Mouse (Mus musculus) embryo, embryonic 10.5 days (tissue): ENCODE results near the gene Nek8.
"Not testable (repeated sequence)": the region's sequence is repeated elsewhere in the genome, so short reads cannot be mapped to it uniquely, and the experiment has no call there.

Experiments used
- DNase-seq: peaks from one replicate; pipeline ENCODE4 v3.0.0-alpha.2; 2015; ENCODE audit warnings: low spot score

Nek8 gene

DNA sequence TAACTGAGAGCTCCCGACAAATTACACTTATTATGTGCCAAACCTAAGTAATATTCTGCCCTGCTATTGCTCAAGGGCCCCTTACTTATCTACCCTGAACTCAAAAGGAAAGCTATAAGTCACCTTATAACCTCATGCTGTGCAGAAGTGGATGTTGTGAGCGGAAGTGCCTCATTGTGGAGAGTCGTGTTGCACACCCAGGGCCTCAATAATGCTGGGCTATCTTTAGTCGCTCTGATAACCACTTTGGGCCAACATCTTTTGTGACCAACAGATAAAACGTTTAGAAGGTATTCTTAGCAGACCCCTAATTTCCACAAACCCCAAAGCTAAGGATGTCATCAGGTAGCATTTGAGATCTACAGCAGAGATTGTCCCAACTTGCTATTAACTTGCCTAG is 35.8 kb downstream of the Nek8 start:
- DNase-seq: no peak

DNA sequence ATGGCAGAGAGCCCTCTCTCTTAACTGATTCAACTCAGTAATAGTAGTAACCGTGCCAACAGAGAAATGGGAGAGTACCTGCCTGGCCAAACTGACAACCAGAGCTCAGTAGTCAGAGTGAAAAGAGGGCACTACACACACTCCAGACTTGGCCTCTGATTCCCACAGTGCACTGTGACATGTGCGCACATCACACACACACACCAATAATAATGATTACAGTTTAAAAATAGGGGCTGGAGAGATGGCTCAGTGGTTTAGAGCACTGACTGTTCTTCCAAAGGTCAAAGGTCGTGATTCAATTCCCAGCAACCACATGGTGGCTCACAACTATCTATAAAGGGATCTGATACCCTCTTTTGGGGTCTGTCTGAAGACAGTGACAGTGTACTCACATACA is 38.5 kb downstream of the Nek8 start:
- no peak for DNase-seq

- no peak for DNase-seq
Observed at GRCm38 (mm10) chr11:78137584-78137983, 38.9 kb downstream of the Nek8 start.

DNA sequence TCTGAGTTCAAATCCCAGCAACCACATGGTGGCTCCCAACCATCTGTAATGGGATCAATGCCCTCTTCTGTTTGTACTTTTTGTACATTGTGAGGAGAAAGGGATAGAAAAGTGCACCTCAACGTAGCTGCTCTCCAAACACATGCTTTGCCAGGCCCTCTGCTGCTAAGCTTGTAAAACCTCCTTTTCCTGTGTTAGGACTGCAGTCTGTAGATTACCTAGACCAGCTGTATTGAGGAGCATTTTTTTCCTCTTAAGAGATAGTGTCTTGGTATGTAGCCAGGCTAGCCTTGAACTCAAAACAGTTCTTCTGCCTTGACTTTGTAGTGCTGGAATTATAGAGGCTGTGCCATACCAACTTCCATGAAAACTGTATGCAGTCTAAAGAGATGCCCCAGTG is 40.3 kb downstream of the Nek8 start:
- DNase-seq: no peak

- DNase-seq: not testable (repeated sequence)
Observed at GRCm38 (mm10) chr11:78135314-78135713, 41.2 kb downstream of the Nek8 start.

- DNase-seq: no peak
Observed at GRCm38 (mm10) chr11:78134344-78134743, 42.1 kb downstream of the Nek8 start.

GRCm38 (mm10) chr11:78133915-78134314 is 42.6 kb downstream of the Nek8 start:
- DNase-seq: no peak

DNA sequence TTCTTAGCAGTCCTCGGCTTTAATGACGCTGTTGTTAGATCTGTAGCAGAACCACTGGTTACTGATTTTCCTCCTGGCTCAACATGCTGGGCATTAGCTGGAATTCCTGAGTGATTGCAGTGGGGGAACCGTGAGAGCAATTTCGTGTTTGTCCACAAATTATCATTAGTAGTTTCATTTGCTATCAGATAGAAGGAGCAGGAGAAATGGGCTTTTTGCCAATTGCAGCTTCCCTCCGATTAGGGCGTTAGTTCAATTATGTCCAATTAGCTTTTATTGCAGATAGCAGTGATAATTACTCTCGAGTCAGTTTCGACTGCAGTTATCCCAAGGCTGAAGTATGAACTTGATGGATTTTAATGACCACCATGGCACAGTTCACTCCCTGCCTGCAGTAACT is 47.0 kb downstream of the Nek8 start:
- no peak for DNase-seq

GRCm38 (mm10) chr11:78126739-78127138 is 49.7 kb downstream of the Nek8 start:
- no peak for DNase-seq

GRCm38 (mm10) chr11:78125691-78126090 is 50.8 kb downstream of the Nek8 start:
- DNase-seq: no peak

- no peak for DNase-seq
Observed at GRCm38 (mm10) chr11:78123782-78124181, 52.7 kb downstream of the Nek8 start.

DNA sequence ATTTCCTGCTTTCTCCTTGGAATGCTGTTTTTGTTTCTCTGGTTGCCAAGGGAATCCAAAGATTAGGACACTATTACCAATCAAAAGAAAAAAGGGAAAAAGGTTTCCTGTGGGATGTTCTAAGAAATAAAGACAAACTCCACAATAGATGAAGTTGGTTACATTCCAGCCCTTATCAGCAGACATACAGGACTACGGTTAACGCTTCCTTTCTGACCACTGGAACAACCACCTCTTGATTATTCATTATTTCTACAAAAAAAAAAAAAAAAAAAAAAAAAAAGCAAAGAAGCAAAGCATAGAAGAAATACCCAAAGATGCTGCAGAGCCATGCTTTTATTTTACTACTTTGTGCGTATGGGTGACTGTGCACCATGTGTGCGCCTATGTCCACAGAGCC is 53.7 kb downstream of the Nek8 start:
- DNase-seq: no peak

GRCm38 (mm10) chr11:78121176-78121575 is 55.3 kb downstream of the Nek8 start:
- DNase-seq: no peak

GRCm38 (mm10) chr11:78119898-78120297 is 56.6 kb downstream of the Nek8 start:
- DNase-seq: no peak

DNA sequence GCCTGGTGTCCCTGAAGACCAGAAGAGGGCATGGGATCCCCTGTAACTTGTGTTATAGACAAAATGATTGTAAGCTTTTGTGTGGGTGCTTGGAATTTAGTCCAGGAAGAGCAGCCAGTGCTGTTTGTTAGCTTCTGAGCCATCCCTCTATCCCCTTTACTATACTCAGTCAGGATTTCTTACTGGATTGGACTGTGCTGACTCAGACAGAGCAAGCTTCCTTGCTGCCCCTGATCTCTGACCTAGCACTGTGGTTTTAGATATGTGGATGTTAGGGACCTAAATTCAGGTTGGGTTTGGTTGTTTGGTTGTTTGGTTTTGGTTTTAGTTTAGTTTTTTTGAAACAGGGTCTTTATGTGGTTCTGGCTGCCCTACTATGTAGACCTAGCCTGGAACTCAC is 58.0 kb downstream of the Nek8 start:
- no peak for DNase-seq

DNA sequence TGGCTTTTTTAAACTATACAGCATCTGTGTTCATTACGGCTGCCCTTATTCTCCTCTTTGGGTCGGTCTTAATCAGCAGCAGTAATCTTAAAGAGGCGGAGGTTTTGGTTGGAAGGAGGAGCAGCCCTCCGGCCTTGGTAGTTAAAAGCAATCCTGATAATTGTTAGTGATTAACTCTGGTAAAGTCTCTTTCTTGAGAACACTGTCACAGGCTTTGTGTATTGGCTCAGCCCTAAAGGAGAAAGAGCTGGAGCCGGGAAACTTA is 60.4 kb downstream of the Nek8 start:
- peak; percentile 23 for DNase-seq
